Mouse (Mus musculus) heart, adult 2 months (tissue): ENCODE results near the gene Acot8. TPM values are rescaled to one million over a fixed set of nuclear protein-coding genes. Genes with fewer than 3 reads are reported as not detected.

Experiments used
- DNase-seq, 2 experiments: peaks; one replicate each; pipeline ENCODE4 v3.0.0; 2021
- H3K27ac ChIP-seq: fragments of 200-600 bp; 2 replicates; pipeline ENCODE4 v1.8.1; 2022
- H3K27me3 ChIP-seq: fragments of 200-500 bp; 2 replicates; pipeline ENCODE4 v1.6.1; 2012; ENCODE audit warnings: mild to moderate bottlenecking, low read length, inconsistent platforms, mixed read lengths; ENCODE audit not compliant: control insufficient read depth, insufficient read depth
- H3K36me3 ChIP-seq: fragments of 200-500 bp; 2 replicates; pipeline ENCODE4 v1.6.1; 2012; ENCODE audit warnings: low read length, inconsistent platforms; ENCODE audit not compliant: control insufficient read depth, insufficient read depth
- H3K4me1 ChIP-seq: fragments of 200-500 bp; 2 replicates; pipeline ENCODE4 v1.6.1; 2011; ENCODE audit warnings: low read length; ENCODE audit not compliant: control insufficient read depth, insufficient read depth
- H3K4me3 ChIP-seq: fragments of 200-600 bp; 2 replicates; pipeline ENCODE4 v1.8.1; 2022
- H3K79me2 ChIP-seq: fragments of 200-500 bp; replicated peaks from 2 replicates; pipeline ENCODE4 v1.6.1; 2012; ENCODE audit warnings: mild to moderate bottlenecking, inconsistent platforms, low read length, moderate library complexity, mixed read lengths; ENCODE audit not compliant: control insufficient read depth, insufficient read depth
- H3K9ac ChIP-seq: fragments of 200-500 bp; 2 replicates; pipeline ENCODE4 v1.6.1; 2012; ENCODE audit warnings: low read depth, mild to moderate bottlenecking, control low read depth, inconsistent platforms, low read length, mixed read lengths
- CTCF ChIP-seq: fragments of 200-600 bp; IDR thresholded peaks from 2 replicates; pipeline ENCODE4 v1.8.1; 2022; ENCODE audit warnings: antibody characterized with exemption, mild to moderate bottlenecking, moderate library complexity
- EP300 ChIP-seq: fragments of 200-500 bp; IDR thresholded peaks from 2 replicates; pipeline ENCODE4 v1.6.1; 2011; ENCODE audit warnings: low read depth, low read length, control low read depth; ENCODE audit not compliant: insufficient read depth
- POLR2A ChIP-seq: fragments of 200-500 bp; IDR thresholded peaks from 2 replicates; pipeline ENCODE4 v1.6.1; 2011; ENCODE audit warnings: mild to moderate bottlenecking, low read depth, low read length, control low read depth; ENCODE audit not compliant: insufficient read depth
- WGBS: fragments of 180-500 bp; shearing (Covaris S2); methylation state at CpG from one replicate; pipeline ENCODE4 v1.1.7; 2018; 5-methylcytosine and 5-hydroxymethylcytosine counted together
- intact Hi-C: fragments of 180-260 bp; cut with DNase I; formaldehyde crosslinking; loops from one replicate; pipeline ENCODE4 v1.15.1; 2025
- polyA plus RNA-seq: library from polyadenylated mRNA; depleted of rRNA; stranded (reverse); fragments of >200 nt; gene quantifications from 2 replicates; pipeline ENCODE4 v1.2.3, GENCODE M21; 2012
- total RNA-seq, 2 experiments: library from RNA; stranded (reverse); gene quantifications; 2 replicates each; pipeline ENCODE4 v1.2.3; 2021

Gene Acot8
- total and polyA plus RNA-seq, 3 experiments: 13.3 to 19.1 (median 14.0) TPM

- no peaks in the 10 kb centered on the region for H3K27me3 ChIP-seq
- intact Hi-C loops: loop anchor here (2.0 kb wide), 1 partner anchor 23 kb away; no protein-coding TSS in a partner anchor
- H3K27ac ChIP-seq: no peak overlapping the region
- TF ChIP-seq CTCF (no peak), EP300 (no peak), POLR2A (no peak)
- H3K36me3 ChIP-seq: no peaks in the 10 kb centered on the region
- no peaks in the 10 kb centered on the region for H3K4me1 ChIP-seq
- no peaks in the 10 kb centered on the region for H3K79me2 ChIP-seq
- DNase-seq: no peak
- H3K4me3 ChIP-seq: peak overlapping the region; percentile 59
- no peak overlapping the region for H3K9ac ChIP-seq
- 3% methylated on average over 15 of the region's 15 CpGs for WGBS
These were observed 34.4 kb downstream of the Acot8 start for GRCm38 (mm10) chr2:164770279-164770678.

- Histone ChIP-seq H3K4me1 (no peaks in the 10 kb centered on the region), H3K4me3 (peak within 1 kb of the TSS; percentile 70), H3K79me2 (no peaks in the 10 kb centered on the region), H3K36me3 (no peaks in the 10 kb centered on the region), H3K9ac (peak within 1 kb of the TSS; percentile 45), H3K27me3 (no peaks in the 10 kb centered on the region), H3K27ac (peak within 1 kb of the TSS; percentile 53)
- TF ChIP-seq CTCF (peak; percentile 50), POLR2A (no peak), EP300 (0 out of 2 replicates have a peak, but pooled peaks have one; percentile 48)
- intact Hi-C loops: loop anchor here (2.0 kb wide), 1 partner anchor 23 kb away; no protein-coding TSS in a partner anchor
- WGBS: 2% methylated on average over 53 of the region's 53 CpGs
- DNase-seq: peak; percentile 97 to 99
These were observed 35.2 kb downstream of the Acot8 start, which contains the start of gene Ube2c for GRCm38 (mm10) chr2:164769258-164770037. Ube2c (plus strand) TSS chr2:164769898.

- no peaks in the 10 kb centered on the region for H3K36me3 ChIP-seq
- H3K27ac ChIP-seq: no peak overlapping the region
- no peaks in the 10 kb centered on the region for H3K79me2 ChIP-seq
- DNase-seq: no peak
- 89% methylated on average over 15 of the region's 15 CpGs for WGBS
- TF ChIP-seq POLR2A (no peak), EP300 (no peak)
- intact Hi-C loops: no loop called here
- H3K4me3 ChIP-seq: no peak overlapping the region
- H3K4me1 ChIP-seq: no peaks in the 10 kb centered on the region
- H3K27me3 ChIP-seq: no peaks in the 10 kb centered on the region
- H3K9ac ChIP-seq: no peak overlapping the region
These were observed 36.7 kb downstream of the Acot8 start for GRCm38 (mm10) chr2:164767812-164768540.

- Histone ChIP-seq H3K79me2 (no peaks in the 10 kb centered on the region), H3K27ac (no peak overlapping the region), H3K36me3 (no peaks in the 10 kb centered on the region), H3K4me3 (no peak overlapping the region), H3K27me3 (no peaks in the 10 kb centered on the region), H3K4me1 (no peaks in the 10 kb centered on the region), H3K9ac (no peak overlapping the region)
- intact Hi-C loops: no loop called here
- no peak for DNase-seq
- TF ChIP-seq CTCF: no peak
- no peak for TF ChIP-seq POLR2A
- TF ChIP-seq EP300: no peak
- WGBS: 63% methylated on average over 3 of the region's 3 CpGs
These were observed 38.8 kb downstream of the Acot8 start for GRCm38 (mm10) chr2:164765841-164766240.

DNA sequence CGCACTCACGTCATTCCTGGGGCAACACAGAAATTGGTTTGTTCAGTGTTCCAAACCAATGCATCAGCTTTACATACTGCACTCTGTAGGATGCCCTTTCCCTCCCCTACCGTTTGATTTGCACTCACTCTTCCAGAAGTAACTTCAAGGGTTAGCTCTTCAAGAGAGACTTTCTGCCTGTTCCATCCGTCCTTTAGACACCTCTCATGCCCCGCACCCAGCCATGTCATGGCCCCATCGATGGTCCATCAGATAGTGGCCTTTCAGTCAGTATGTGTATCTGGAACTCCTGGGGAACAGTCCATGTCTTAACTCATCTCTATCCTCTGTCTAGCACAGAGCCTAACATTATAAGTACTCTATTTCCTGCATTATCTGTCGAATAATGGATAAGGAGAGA, 42.1 kb downstream of the Acot8 start:
- WGBS: 77% methylated on average over 7 of the region's 7 CpGs
- intact Hi-C loops: no loop called here

More for the DNA sequence above, 42.1 kb downstream of the Acot8 start:
- no peak overlapping the region for H3K9ac ChIP-seq
- DNase-seq: no peak
- TF ChIP-seq EP300 (no peak), POLR2A (0 out of 2 replicates have a peak, but pooled peaks have one; percentile 10)
- H3K36me3 ChIP-seq: peaks cover 2% of the 10 kb centered on the region; the same call in 1 of the 2 replicates
- H3K27me3 ChIP-seq: no peaks in the 10 kb centered on the region
- H3K4me1 ChIP-seq: no peaks in the 10 kb centered on the region
- no peak overlapping the region for H3K4me3 ChIP-seq
- no peak overlapping the region for H3K27ac ChIP-seq
- H3K79me2 ChIP-seq: no peaks in the 10 kb centered on the region
